Mouse (Mus musculus): Measurements from ENCODE around the gene Gm5767.

GRCm38 (mm10) chr16:8658349-8658748, 22.2 kb upstream of the Gm5767 start:
- peak; percentile 53 for TF ChIP-seq POLR2AphosphoS2 (IDR thresholded peaks at IDR 0.05; ENCODE audit: insufficient read length, low read depth)
- TF ChIP-seq POLR2A (IDR thresholded peaks at IDR 0.05; ENCODE audit: insufficient read length, low read depth) = no peak
- TF ChIP-seq MYOG (IDR thresholded peaks at IDR 0.05; ENCODE audit: control insufficient read depth in 1 of 3, insufficient read depth in 1 of 3, insufficient read length in 2 of 3, low read depth in 2 of 3) = no peak
- no peak for TF ChIP-seq MYOD1 (IDR thresholded peaks at IDR 0.05; ENCODE audit: control insufficient read depth in 1 of 3, insufficient read length in 2 of 3, low read depth in 2 of 3)
- no peak for TF ChIP-seq MAX (IDR thresholded peaks at IDR 0.05; ENCODE audit: low read depth)
- no peak for TF ChIP-seq USF1 (IDR thresholded peaks at IDR 0.05; ENCODE audit: low read depth)
- TF ChIP-seq E2F4 (IDR thresholded peaks at IDR 0.05; ENCODE audit: insufficient read depth) = no peak
- TF ChIP-seq TCF12 (IDR thresholded peaks at IDR 0.05; ENCODE audit: insufficient read depth, poor library complexity, severe bottlenecking) = no peak
- TF ChIP-seq SRF (IDR thresholded peaks at IDR 0.05; ENCODE audit: control insufficient read depth, insufficient read length, low read depth) = no peak
- TF ChIP-seq TCF3 (IDR thresholded peaks at IDR 0.05; ENCODE audit: insufficient read length, low read depth) = no peak
